Mouse (Mus musculus): ENCODE data around the gene Rabggtb.
A peak's percentile ranks its signal among the peaks of the same experiment; 100 is the strongest.

Rabggtb gene

DNA sequence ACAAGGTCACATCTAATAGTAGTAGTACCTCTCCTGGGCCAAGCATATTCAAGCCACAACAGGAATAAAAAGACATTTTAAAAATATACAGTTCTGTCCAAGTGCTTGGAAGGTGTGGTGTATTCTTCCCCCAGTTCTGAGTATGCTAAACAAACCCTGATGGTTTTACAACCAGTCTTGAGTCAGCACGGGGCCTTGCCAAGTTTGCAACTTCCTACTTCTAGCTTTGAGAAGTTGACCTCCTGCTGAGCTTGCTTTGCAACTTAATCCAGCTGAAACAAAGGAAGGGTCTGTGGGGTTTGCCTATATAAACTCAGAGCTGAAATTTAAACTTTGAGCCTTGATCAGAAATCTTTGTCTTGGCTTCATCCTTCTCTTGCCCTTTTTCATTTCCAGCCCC, 4.4 kb upstream of the Rabggtb start:
- DNase-seq: no peak

- DNase-seq: no peak
Measured at GRCm38 (mm10) chr3:153913510-153914243, 868 bp upstream of the Rabggtb start.

DNA sequence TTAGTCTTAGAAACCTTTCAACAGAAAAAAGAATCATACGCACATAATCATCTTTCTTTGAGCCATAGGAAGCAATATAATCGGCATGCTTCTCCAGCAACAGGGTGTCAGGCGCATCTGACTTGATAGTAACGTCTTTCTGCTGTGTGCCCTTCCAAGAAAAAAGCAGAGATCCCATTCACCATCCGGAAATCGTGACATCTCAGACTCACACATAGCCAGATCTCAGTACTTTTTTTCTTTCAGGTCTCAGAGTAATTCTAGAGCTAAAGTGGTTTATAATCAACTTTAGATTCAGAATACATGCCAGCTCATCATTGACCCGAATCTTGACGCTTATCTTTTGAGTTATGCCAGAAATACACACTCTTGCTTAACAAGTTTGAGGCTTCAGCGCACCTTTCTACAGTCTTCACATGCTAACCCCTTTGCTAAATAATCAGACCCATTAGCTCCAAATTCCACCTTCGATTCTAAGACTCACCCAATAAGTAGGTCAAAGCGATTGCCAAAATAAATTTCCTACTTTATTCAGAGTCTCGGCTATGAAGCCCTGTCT, 848 bp downstream of the Rabggtb start:
- no peak for DNase-seq

GRCm38 (mm10) chr3:153911197-153911881, 1.5 kb downstream of the Rabggtb start:
- DNase-seq: no peak

GRCm38 (mm10) chr3:153910489-153910888, 2.3 kb downstream of the Rabggtb start:
- no peak for DNase-seq

GRCm38 (mm10) chr3:153908919-153909318, 3.9 kb downstream of the Rabggtb start:
- DNase-seq: no peak

GRCm38 (mm10) chr3:153906136-153906871, 6.5 kb downstream of the Rabggtb start, which contains the start of gene Msh4:
Msh4 (minus strand) TSS chr3:153906138.
- no peak for DNase-seq

- peak; percentile 50 for DNase-seq
Measured at GRCm38 (mm10) chr3:153905251-153906135, 7.3 kb downstream of the Rabggtb start.

GRCm38 (mm10) chr3:153904586-153904985, 8.2 kb downstream of the Rabggtb start:
- peak; percentile 67 for DNase-seq

- DNase-seq: no peak
Measured at GRCm38 (mm10) chr3:153902595-153902994, 10.2 kb downstream of the Rabggtb start.

DNA sequence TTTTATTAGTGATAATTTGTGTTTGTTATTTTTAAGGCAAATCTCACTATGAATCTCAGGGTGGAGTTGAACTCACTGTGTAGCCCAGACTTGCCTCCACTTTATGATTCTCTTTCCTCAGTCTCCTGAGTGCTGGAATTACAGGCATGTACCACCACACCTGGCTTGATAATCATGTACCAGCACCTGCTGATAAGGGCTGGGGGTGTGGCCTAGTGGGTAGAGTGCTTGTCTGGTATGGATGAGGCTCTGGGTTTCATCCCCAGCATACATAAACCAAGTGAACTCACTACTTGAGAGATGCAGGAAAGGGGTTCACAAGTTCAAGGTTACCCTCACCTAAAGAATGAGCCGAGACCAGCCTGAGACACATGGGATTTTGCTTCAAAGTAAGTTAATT, 10.9 kb downstream of the Rabggtb start:
- peak; percentile 61 for DNase-seq

DNA sequence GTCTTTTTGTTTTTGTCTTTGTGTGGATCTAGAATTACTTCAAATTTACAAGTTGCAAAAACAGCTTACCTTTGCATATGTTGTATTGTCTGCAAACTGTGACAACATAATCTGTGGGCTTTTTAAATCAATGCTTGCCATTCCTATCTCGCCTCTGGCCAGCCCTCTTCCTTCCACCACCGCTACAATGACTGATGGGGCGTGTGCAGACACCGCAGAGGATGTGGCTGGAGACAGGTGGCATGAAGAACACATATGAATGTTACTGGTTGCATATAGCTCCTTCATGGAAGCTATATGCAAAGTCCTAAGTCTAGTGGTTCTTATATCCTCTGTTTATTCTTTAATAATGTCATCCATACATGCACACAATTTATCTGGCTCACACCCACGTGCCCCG, 15.6 kb downstream of the Rabggtb start:
- DNase-seq: no peak

DNA sequence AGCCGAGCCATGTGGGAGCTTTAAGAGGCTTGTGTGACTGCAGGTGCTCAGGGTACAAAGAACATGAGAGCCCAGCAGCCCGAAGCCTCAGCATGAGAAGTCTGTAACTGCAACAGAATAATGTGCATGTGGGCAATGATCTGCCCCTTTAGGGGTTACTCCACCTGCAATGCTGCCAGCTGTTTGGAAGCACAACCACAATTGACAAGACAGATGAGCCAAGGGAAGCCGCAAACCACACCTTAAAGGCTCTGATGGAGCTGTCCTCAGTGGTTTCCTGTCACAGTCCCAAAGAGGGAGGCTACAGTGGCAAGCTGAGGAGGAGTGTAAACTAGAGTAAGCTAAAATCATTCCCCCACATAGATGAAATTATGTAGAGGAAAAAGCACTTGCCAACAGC, 17.4 kb downstream of the Rabggtb start:
- no peak for DNase-seq

DNA sequence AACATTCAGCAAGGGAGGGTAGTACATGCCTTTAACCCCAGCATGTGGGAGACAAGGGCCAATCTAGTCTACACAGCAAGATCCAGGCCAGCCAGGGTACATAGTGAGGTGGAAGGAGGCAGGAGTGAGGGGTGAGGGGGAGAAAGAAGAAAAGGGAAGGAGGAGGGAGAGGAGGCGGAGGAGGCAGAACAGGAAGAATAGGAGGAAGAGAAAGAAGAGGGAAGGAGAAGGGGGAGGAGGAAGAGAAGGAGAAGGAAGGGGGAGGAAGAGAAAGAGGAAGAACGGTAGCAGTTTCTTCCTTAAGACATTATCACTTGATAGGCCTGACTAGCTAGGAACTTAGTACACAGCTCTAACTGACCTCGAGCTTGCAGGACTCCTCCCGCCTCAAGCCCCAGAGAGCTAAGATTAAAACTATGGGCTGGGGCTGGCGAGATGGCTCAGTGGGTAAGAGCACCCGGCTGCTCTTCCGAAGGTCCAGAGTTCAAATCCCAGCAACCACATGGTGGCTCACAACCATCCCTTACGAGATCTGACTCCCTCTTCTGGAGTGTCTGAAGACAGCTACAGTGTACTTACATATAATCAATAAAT, 23.5 kb downstream of the Rabggtb start:
- no peak for DNase-seq

DNA sequence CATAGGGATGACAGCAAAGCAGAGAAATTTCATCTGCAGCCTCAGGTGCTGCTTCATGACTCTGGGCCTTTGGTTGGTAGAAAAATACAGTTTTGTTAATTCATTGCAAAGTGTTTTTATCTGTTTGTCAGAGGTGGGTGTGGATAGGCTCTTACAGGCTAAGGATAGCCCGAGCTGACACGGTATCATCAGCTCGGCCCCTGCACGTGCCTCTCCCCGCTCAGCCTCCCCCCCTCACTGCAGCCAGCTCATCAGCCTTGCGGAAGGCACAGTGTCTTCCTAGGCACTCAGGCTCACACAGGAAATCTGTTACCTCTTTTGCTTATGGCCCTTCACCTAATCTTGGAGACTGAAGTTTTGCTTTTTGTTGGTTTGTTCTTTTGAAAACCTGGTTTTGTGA, 24.7 kb downstream of the Rabggtb start:
- peak; percentile 71 for DNase-seq

GRCm38 (mm10) chr3:153886296-153886695, 26.5 kb downstream of the Rabggtb start:
- DNase-seq: peak; percentile 32

GRCm38 (mm10) chr3:153871396-153871795, 41.4 kb downstream of the Rabggtb start:
- no peak for DNase-seq

GRCm38 (mm10) chr3:153867149-153868136, 45.4 kb downstream of the Rabggtb start:
- no peak for DNase-seq

DNA sequence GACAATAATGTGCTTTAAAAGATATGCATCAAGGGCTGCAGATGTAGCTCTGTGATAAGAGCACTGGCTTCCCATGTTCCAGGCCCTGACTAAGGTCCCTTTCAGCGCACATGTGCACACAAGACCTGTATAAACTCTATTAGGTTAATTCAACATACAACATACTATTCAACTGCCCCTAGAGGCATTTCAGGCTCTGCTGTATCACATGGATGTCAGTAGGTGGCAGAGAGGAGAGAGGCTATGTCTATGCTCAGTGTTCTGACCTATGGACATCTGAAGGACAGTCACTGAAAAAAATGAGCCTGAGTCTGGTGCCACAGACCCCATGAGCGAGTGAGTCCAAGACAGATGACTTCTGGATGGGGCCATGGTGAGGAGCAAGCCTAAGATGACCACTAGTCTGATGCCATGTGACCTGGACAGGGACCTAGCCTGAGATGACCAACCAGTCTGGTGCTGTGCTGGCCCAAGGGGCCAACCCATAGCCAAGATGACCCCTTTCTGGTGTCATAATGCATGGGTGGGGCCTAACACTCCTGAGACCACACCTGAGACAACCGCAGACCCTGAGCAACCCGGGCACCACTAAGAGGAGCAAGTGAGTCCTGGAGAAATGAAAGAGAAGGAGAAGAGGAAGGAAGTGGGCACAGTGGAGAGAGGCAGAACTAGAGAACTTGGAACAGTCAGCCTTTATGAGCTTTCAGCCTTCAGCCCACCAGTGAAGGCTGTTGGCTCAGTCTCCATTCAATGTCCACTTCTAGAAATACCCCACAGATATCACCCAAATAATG, 48.0 kb downstream of the Rabggtb start:
- DNase-seq: no peak

- no peak for DNase-seq
Measured at GRCm38 (mm10) chr3:153863816-153864215, 49.0 kb downstream of the Rabggtb start.

Measured in liver (tissue).